Mouse (Mus musculus): Measurements from ENCODE around the gene Ccser1. TPM values are rescaled to one million over a fixed set of nuclear protein-coding genes. Genes with fewer than 3 reads are reported as not detected.
A peak's percentile ranks its signal among the peaks of the same experiment; 100 is the strongest.

The Ccser1 gene
- polyA plus RNA-seq (2014; fragmentation: Nextera tagmentation; extraction: Ambion mirVana) = 10.8 and 13.1 TPM in 2 replicates

DNA sequence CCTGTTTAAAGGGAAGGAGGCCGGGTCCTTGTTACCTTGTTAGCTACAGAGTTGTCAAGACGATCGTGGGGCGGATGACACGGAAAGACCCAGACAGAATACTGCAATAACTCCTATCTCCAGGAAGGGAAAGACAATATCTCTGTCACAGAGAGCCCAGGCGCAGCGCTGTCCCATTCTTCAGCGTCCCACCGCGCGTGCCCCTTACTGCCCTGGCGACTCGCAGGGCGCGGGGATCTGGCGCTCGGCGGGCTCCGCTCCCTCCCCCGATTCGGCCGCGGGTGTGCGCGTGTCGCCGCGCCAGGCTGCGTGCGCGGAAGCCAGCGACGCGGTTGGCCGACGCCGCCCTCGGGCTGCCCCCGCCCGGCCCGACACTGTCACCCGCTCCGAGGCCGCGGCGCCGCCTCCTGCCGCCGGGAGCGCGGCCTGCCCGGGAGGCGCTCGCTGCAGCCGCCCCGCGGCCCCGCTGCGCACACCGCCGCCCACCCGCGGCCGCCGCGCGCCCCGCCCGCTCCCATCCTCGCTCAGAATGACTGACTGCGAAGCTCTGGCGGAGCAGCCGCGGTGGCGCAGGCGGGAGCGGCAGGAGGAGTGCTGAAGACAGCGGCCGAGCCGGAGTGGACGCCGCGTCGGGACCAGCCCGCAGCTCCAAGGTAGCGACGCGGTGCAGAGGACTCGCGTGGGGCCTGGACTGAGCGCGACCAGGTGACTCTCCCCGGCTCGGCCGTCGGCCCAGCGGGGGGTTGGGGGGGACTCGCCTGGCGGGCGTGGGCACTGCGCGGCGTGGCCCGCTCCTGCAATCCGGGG is at the start of gene Ccser1:
TSS of gene Ccser1 (plus strand) at position 376 of the 807 bp plus-strand sequence.
- under 1% methylated on average over 105 of the region's 105 CpGs for WGBS
- peak; percentile 86 for ATAC-seq (ENCODE audit: insufficient number of reproducible peaks, low FRiP score, low TSS enrichment, low read depth)
- peak; percentile 68 for DNase-seq (ENCODE audit: low spot score)

DNA sequence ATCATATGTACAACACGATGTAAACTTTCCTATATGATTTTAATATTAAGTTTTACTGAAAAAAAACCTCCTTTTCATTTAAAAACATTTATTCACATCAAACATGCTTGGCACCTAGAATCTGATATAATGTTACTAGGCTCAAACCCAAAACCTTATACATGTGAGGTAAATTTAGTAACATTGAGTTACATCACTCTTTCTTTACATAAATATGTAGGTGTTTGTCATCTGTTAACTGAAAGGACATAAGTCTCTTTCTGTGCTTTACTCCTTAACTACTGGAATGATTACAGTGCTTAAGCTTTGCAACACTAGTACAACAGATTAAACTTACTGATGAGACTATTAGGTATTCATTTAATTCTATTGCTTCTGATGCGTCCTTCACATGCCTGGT is 43.7 kb upstream of the Ccser1 start:
- Histone ChIP-seq H3K9me3 (ENCODE audit: control insufficient read depth, low read length) (no peaks in the 10 kb centered on the region), H3K27ac (replicated peaks; ENCODE audit: low read depth, low read length) (no peak overlapping the region), H3K4me1 (ENCODE audit: control insufficient read depth, insufficient read depth, low read length) (no peaks in the 10 kb centered on the region), H3K27me3 (ENCODE audit: control insufficient read depth, insufficient read depth, low read length) (no peaks in the 10 kb centered on the region), H3K4me2 (ENCODE audit: low read depth, severe bottlenecking) (no peak overlapping the region), H3K36me3 (ENCODE audit: control insufficient read depth, insufficient read depth, low read length) (no peaks in the 10 kb centered on the region), H3K9ac (ENCODE audit: low read length) (no peak overlapping the region), H3K4me3 (ENCODE audit: low read depth, low read length) (no peak overlapping the region)
- ATAC-seq (ENCODE audit: insufficient number of reproducible peaks, low FRiP score, low TSS enrichment, low read depth) = no peak
- 91% methylated on average over 2 of the region's 2 CpGs for WGBS
- no peak for DNase-seq (ENCODE audit: low spot score)

More for the DNA sequence above, at the start of gene Ccser1:
- Histone ChIP-seq H3K27me3 (ENCODE audit: control insufficient read depth, insufficient read depth, low read length) (no peaks in the 10 kb centered on the region), H3K9ac (ENCODE audit: low read length) (peak within 1 kb of the TSS; percentile 84), H3K9me3 (ENCODE audit: control insufficient read depth, low read length) (no peaks in the 10 kb centered on the region), H3K4me2 (ENCODE audit: low read depth, severe bottlenecking) (peak within 1 kb of the TSS; percentile 93), H3K27ac (replicated peaks; ENCODE audit: low read depth, low read length) (peak within 1 kb of the TSS; percentile 57; the same call in 1 of the 2 replicates), H3K4me3 (ENCODE audit: low read depth, low read length) (peak within 1 kb of the TSS; percentile 82), H3K4me1 (ENCODE audit: control insufficient read depth, insufficient read depth, low read length) (0 out of 2 replicates have a peak, but pooled peaks cover 4% of the 10 kb centered on the region), H3K36me3 (ENCODE audit: control insufficient read depth, insufficient read depth, low read length) (no peaks in the 10 kb centered on the region)

DNA sequence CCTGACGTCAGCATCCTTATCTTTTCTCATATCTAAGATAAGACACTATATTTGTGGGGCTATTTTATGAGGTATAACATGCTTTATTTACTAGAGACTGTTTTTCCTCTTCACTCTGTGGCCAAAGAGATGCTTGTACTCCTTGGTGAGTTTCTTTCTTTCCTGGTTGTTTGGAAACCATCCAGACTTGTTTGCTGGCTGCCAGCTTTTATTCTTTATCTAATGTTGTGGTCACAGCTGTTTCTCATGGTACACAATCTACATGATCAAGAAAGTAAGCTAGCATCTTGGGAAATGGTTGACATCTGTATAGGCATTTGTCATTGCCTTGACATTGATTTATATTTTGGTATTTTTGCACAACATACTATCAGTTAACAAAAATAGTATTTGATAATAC is 37.1 kb upstream of the Ccser1 start:
- ATAC-seq (ENCODE audit: insufficient number of reproducible peaks, low FRiP score, low TSS enrichment, low read depth) (no peak), DNase-seq (ENCODE audit: low spot score) (no peak)
- H3K4me1 ChIP-seq (ENCODE audit: control insufficient read depth, insufficient read depth, low read length) = no peaks in the 10 kb centered on the region
- H3K4me2 ChIP-seq (ENCODE audit: low read depth, severe bottlenecking) = no peak overlapping the region
- H3K4me3 ChIP-seq (ENCODE audit: low read depth, low read length) = no peak overlapping the region
- H3K27ac ChIP-seq (replicated peaks; ENCODE audit: low read depth, low read length) = no peak overlapping the region
- no peak overlapping the region for H3K9ac ChIP-seq (ENCODE audit: low read length)
- no peaks in the 10 kb centered on the region for H3K9me3 ChIP-seq (ENCODE audit: control insufficient read depth, low read length)
- H3K36me3 ChIP-seq (ENCODE audit: control insufficient read depth, insufficient read depth, low read length) = no peaks in the 10 kb centered on the region
- 68% methylated on average over 1 of the region's 1 CpGs for WGBS
- no peaks in the 10 kb centered on the region for H3K27me3 ChIP-seq (ENCODE audit: control insufficient read depth, insufficient read depth, low read length)

DNA sequence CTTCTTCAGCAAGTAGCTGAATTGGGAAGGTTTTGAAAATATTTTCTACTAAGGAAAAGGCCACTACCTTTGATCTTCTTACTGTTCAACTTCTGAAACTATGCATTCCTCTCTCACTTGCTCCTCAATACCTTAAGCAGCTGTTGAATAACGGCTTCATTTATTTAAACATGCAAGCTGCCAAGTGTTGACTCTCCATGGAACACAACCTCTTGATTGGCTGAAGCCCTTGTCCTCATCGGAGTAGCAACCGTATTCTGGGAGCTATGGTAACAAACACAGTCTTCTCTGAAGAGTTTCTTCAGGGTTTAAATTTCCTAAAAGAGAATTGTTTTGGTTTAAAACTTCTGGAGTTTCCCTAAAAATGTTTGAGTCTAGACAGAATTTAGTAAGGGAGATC is 27.2 kb upstream of the Ccser1 start:
- Histone ChIP-seq H3K4me1 (ENCODE audit: control insufficient read depth, insufficient read depth, low read length) (peaks cover 3% of the 10 kb centered on the region; the same call in 1 of the 2 replicates), H3K36me3 (ENCODE audit: control insufficient read depth, insufficient read depth, low read length) (no peaks in the 10 kb centered on the region), H3K27me3 (ENCODE audit: control insufficient read depth, insufficient read depth, low read length) (no peaks in the 10 kb centered on the region), H3K9ac (ENCODE audit: low read length) (no peak overlapping the region), H3K4me2 (ENCODE audit: low read depth, severe bottlenecking) (no peak overlapping the region), H3K27ac (replicated peaks; ENCODE audit: low read depth, low read length) (no peak overlapping the region), H3K9me3 (ENCODE audit: control insufficient read depth, low read length) (no peaks in the 10 kb centered on the region), H3K4me3 (ENCODE audit: low read depth, low read length) (no peak overlapping the region)
- no peak for DNase-seq (ENCODE audit: low spot score)
- 81% methylated on average over 3 of the region's 3 CpGs for WGBS
- no peak for ATAC-seq (ENCODE audit: insufficient number of reproducible peaks, low FRiP score, low TSS enrichment, low read depth)

DNA sequence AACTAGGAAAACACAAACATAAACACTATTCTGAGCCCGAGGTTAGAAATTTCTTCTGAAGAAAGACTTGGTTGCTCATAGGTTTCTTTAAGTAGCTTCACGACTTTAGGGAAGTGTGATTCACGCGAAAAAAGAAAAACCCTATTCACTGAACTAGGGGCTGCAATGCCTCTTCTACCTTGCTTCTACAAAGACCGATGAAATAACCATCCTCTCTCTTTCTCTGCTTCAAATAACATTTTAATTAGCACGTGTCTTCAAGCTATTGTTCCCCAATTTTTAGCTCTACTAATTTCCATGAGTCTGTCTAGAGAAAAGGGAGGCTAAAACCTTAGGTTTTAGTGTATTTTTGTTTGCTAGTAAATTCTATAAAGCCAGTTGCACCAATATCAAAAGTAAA is 25.5 kb upstream of the Ccser1 start:
- no peak for DNase-seq (ENCODE audit: low spot score)
- Histone ChIP-seq H3K9me3 (ENCODE audit: control insufficient read depth, low read length) (no peaks in the 10 kb centered on the region), H3K36me3 (ENCODE audit: control insufficient read depth, insufficient read depth, low read length) (no peaks in the 10 kb centered on the region), H3K27me3 (ENCODE audit: control insufficient read depth, insufficient read depth, low read length) (no peaks in the 10 kb centered on the region), H3K27ac (replicated peaks; ENCODE audit: low read depth, low read length) (no peak overlapping the region), H3K4me1 (ENCODE audit: control insufficient read depth, insufficient read depth, low read length) (peaks cover 3% of the 10 kb centered on the region; the same call in 1 of the 2 replicates), H3K4me2 (ENCODE audit: low read depth, severe bottlenecking) (no peak overlapping the region), H3K9ac (ENCODE audit: low read length) (no peak overlapping the region), H3K4me3 (ENCODE audit: low read depth, low read length) (no peak overlapping the region)
- no peak for ATAC-seq (ENCODE audit: insufficient number of reproducible peaks, low FRiP score, low TSS enrichment, low read depth)
- WGBS = 65% methylated on average over 6 of the region's 6 CpGs

DNA sequence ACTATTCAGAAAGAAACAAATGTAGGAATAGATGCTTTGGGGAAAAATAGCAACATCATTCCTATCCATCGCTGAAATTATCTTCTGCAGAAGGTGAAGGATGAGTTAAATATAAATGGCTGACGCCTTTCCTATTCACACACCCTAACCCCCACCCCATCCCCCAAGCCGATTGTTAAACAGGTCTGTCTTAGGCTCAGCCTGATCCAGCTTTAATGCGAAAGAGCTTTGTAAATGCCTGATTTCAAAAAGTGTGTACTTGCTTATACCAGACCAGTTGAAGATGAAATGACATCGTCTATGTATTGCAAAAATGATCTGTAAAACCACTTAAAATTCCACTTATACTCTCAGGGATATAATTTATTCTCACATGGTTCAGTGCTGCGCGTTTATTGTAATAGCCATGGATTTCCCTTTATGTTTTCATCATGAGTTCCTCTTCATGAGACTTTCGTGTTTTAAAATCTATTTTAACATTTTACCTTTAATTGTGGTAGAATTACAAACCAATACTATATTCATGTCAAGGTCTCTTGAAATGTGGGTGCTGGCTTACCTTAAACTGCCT is 25.0 kb upstream of the Ccser1 start:
- WGBS = 69% methylated on average over 8 of the region's 8 CpGs
- Histone ChIP-seq H3K36me3 (ENCODE audit: control insufficient read depth, insufficient read depth, low read length) (no peaks in the 10 kb centered on the region), H3K4me3 (ENCODE audit: low read depth, low read length) (no peak overlapping the region), H3K4me1 (ENCODE audit: control insufficient read depth, insufficient read depth, low read length) (peaks cover 3% of the 10 kb centered on the region; the same call in 1 of the 2 replicates), H3K4me2 (ENCODE audit: low read depth, severe bottlenecking) (no peak overlapping the region), H3K9ac (ENCODE audit: low read length) (no peak overlapping the region), H3K27ac (replicated peaks; ENCODE audit: low read depth, low read length) (no peak overlapping the region), H3K27me3 (ENCODE audit: control insufficient read depth, insufficient read depth, low read length) (no peaks in the 10 kb centered on the region), H3K9me3 (ENCODE audit: control insufficient read depth, low read length) (no peaks in the 10 kb centered on the region)
- DNase-seq (ENCODE audit: low spot score) (no peak), ATAC-seq (ENCODE audit: insufficient number of reproducible peaks, low FRiP score, low TSS enrichment, low read depth) (no peak)

DNA sequence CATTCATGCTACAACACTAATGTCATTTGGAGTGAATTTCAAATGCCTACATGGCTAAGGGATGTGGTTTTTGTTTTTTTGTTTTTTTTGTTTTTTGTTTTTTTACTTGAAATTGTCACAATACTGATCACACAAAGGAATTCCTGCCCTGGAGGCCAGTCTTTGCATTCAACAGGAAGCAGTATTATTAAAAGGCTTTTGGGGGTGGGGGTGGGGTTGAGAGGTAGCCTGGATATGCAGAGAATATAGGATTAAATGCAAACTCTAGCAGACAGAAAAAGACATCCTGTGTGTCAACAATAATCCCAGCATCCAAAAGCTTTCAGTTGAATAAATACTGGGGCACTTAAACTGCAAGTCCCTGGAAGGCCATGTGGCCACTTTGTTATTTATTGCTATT is 24.4 kb upstream of the Ccser1 start:
- no peak for DNase-seq (ENCODE audit: low spot score)

DNA sequence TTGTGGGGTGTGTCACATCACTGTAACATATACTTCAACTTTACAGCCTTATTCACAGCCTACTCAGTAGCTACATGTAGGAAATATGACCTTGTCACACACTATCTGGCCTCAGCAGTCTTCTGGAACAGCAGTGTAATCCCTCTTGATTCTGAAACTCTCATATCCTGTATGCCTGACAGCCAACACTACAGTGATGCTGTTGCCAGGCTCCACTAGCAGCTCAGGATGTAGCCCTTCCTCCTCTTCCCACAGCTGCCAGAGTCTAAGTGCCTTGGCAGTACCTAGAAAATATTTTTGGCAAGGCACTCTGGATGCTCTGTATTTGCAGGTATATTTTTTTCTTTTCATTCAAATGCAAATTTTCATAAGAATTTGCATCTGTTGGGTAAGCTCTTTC is 18.0 kb upstream of the Ccser1 start:
- no peak for ATAC-seq (ENCODE audit: insufficient number of reproducible peaks, low FRiP score, low TSS enrichment, low read depth)

More for the DNA sequence above, 24.4 kb upstream of the Ccser1 start:
- ATAC-seq (ENCODE audit: insufficient number of reproducible peaks, low FRiP score, low TSS enrichment, low read depth) = no peak
- Histone ChIP-seq H3K4me2 (ENCODE audit: low read depth, severe bottlenecking) (no peak overlapping the region), H3K9ac (ENCODE audit: low read length) (no peak overlapping the region), H3K4me1 (ENCODE audit: control insufficient read depth, insufficient read depth, low read length) (no peaks in the 10 kb centered on the region), H3K27me3 (ENCODE audit: control insufficient read depth, insufficient read depth, low read length) (no peaks in the 10 kb centered on the region), H3K27ac (replicated peaks; ENCODE audit: low read depth, low read length) (no peak overlapping the region), H3K36me3 (ENCODE audit: control insufficient read depth, insufficient read depth, low read length) (no peaks in the 10 kb centered on the region), H3K9me3 (ENCODE audit: control insufficient read depth, low read length) (no peaks in the 10 kb centered on the region), H3K4me3 (ENCODE audit: low read depth, low read length) (no peak overlapping the region)

More for the DNA sequence above, 18.0 kb upstream of the Ccser1 start:
- H3K4me2 ChIP-seq (ENCODE audit: low read depth, severe bottlenecking) = no peak overlapping the region
- H3K9me3 ChIP-seq (ENCODE audit: control insufficient read depth, low read length) = no peaks in the 10 kb centered on the region
- no peaks in the 10 kb centered on the region for H3K36me3 ChIP-seq (ENCODE audit: control insufficient read depth, insufficient read depth, low read length)
- H3K27me3 ChIP-seq (ENCODE audit: control insufficient read depth, insufficient read depth, low read length) = no peaks in the 10 kb centered on the region
- DNase-seq (ENCODE audit: low spot score) = no peak
- no peaks in the 10 kb centered on the region for H3K4me1 ChIP-seq (ENCODE audit: control insufficient read depth, insufficient read depth, low read length)
- no peak overlapping the region for H3K9ac ChIP-seq (ENCODE audit: low read length)
- H3K4me3 ChIP-seq (ENCODE audit: low read depth, low read length) = no peak overlapping the region
- no peak overlapping the region for H3K27ac ChIP-seq (replicated peaks; ENCODE audit: low read depth, low read length)
